Mouse (Mus musculus) adrenal gland, adult 8-10 months (tissue): ENCODE data around the gene Nrip3. TPM values are rescaled to one million over a fixed set of nuclear protein-coding genes. Genes with fewer than 3 reads are reported as not detected.

Source experiments
- DNase-seq: peaks from one replicate; pipeline ENCODE4 v3.0.0; 2022
- total RNA-seq, 4 experiments: library from RNA; stranded (reverse); gene quantifications; 2 replicates each; pipeline ENCODE4 v1.2.4; 2022

Nrip3 gene
- total RNA-seq, 4 experiments from 2014 or later, result 0.38 to 1.3 (median 0.63) TPM

DNA sequence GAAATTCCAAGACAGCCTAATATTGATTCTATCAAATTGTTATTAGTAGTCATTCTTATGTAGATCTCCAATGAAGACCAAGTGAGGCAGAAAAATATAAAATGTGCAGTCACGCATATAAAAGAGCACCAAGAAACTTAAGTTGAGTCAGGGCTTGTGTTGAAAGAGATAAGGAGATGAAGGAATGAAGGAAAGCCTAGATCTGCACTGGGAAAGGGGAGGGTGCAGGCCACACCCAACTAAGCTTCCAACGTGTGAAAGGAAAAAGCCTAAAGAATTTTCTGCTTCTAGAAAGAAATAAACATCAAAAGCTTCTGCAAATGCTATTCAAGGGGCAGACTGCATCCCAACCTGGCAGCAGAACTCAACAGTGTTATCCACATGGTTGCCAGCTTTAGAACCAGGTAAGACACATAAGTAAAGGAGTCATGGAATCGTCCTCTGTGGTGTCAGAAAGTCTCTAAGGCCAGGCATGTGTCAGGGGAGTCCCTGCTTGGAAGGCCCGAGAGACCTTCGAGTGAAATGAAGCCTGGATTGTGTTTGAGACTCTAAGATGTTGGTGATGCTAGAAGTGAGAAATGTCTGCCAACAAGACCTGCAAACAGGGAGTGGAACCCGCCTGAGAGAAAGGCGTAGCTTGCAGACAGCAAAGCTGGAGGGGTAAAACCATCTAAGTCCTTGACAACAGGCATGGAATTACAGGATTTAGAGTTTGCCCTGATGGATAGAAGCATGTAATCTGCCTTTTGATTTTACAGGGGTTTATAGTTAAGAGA, 14.1 kb downstream of the Nrip3 start:
- no peak for DNase-seq

DNA sequence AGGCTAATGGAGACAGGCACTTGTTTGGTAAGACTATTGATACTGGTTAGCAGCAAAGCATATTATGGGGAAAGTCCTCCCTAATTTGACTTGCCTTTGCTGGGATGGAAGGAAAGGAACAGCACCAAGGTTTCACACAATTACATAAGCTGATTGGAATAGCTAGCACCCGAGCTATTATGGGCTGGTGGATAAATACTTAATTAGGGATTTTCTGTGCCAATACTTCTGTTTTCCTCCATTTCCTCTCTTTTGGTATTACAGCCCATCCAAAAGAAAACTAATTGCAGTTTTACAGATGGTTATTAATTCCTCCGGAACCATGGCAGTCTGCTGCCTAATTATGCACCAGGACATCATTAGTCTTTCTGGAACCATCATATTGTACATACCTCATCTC, 17.8 kb downstream of the Nrip3 start:
- DNase-seq, result no peak

DNA sequence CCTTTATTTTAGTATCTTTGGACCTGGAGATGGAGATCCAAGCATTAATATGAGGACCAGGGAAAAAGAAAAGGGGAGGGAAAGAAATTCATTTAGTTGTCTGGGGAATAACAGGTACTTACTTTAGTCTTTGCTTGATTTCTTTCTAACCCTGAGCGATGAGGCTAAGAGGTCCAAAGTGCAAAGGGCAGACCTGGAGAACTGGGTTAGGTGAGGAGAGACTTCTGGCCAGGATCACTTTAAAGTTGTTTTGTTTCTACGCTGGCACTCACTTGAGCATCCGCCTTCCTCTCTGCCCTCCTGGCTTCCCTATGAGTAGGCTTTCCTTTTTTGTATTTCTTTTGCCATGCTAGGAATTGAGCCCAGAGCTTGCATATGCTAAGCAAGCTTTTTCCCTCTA, 25.5 kb downstream of the Nrip3 start:
- DNase-seq, result no peak

DNA sequence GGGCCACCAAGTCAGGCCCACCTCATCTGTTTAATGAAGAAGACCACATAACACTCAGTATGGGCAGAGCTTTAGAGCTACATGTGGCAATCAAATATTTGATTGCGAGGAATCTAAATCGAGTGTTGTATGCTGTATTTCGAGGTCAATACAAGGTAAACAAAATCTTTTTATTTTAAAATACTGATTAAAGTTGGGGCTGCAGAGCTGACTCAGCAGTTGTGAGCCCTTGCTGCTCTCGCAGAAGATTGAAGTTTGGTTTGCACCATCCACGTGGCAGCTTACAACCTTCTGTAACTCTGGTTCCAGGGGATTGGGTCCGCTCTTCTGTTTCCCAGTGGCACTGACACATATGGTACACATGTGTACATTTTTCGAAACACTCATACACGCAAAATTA, 27.8 kb downstream of the Nrip3 start:
- DNase-seq, result no peak

DNA sequence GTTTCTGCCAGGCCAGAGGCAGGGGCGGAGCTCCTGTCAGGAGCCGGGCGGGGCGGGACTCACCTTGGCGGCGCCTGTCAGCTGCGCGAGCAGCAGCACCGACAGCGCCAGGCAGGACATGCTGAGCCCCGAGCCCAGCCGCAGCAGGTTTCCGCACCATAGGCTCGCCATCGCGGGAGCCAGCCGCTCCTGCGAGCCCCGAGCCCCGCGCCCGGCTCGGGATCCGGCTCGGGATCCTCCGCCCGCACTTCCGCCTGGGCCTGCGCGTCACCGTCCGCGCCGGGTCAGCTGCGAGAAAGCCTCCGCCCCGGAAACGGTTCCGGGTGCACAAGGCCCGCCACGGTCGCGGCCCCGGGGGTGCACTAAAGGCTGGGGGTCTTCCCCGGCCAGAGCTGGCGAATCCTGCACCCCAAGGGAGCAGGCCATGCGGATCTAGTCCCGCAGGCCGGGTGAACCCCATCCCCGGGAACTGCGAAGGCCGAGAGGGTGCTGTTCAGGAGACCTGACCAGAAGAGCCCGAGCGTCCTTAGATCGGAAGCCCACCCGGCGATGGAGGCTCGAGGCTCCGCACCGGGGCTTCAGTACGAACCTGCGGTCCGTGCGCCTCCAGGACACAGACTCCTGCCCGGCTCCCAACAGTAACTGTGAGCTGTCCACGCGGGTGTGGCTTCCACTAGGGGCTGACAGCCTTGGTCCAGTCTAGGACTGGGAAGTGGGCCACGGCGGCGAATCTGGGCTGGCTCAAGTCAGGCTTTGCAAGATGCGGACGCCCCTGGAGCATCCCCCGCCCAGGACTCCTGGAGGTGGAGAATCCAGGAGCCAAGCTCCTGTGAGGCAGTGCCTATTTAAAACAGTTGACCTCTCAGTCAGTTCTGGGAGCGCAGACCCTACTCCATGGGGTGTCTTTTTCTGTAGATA, 29.6 kb downstream of the Nrip3 start, which contains the start of gene Tmem9b:
Tmem9b (minus strand) TSS at position 868 of the 918 bp plus-strand sequence.
- DNase-seq, result peak; percentile 70

DNA sequence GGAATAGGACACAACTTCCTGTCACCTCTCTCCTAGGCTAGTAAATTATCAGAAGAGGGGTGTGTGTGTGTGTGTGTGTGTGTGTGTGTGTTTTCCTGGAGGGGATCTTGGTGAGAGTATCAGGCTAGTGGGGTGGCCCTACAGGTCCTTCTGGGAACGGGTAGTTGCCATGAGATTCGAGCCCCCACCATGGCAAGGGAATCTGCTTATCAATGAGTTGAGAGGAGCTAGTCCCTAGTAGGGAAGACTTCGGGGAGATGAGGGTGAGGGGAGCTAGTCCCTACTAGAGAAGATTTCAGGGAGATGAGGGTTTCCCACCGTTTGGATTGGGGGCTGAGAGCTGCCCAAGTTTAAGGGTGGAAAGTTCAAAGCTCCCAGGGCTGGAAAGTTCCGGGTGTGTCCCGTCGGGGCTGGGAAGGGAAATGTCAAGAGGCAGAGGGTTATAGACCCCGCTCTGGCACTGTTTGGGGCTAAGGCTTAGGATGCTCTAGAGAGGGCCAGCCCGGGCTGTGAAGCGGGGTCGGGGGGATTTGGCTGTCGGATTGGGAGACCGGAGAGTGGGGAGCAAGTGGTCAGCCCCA, 30.3 kb downstream of the Nrip3 start:
- no peak for DNase-seq

DNA sequence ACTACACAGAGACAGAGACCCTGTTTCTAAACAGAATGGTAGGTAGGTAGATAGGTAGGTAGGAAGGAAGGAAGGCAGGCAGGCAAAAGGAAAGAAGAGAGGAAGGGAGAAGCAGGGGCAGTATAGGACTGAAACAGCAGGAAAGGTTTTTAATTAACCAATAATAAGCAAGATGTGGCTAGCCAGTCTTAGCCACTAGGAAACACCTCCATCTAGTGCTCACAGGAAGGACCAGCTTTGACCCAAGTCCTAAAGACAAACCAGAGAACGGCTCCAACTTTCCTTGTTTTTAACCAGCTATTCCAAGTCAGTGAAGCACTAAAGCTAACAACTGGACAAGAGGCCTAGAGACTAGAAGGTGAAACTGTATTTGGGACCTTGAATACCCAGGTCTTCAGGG, 34.1 kb downstream of the Nrip3 start:
- no peak for DNase-seq

DNA sequence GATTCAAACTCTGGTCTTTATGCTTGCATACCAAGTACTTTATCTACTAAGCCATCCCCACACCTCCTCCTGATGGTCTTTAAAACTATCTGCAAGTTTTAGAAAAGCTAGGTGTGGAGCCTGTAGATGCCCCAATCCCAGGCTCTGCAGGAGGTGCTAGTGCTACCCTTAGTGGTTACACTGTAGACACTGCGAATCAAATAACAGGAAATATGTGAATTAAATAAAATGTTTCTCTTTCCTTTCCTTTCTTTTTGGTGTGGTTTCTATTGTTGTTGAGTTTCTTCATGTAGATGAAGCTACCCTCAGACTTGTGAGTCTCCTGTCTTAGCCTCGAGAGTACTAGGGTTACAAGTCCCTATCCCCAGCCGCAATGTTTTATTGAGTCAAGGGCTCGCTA, 40.1 kb downstream of the Nrip3 start:
- DNase-seq, result no peak

DNA sequence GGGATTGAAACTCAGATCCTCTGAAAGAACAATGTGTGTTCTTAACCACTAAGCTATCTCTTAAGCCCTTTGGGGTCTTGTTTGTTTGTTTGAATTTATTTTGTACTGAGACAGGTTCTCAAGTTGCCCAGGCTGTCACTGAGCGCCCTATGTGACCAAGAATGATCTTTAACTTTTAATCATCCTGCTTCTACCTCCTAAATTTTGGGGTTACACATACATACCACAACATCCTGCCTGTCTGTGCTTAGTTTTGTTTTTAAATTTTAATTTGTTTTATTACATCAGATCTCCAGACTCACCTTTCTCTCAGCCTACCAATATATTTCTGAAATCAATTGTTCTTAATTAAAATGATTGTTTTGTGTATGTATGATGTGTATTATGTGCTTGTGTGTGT, 40.8 kb downstream of the Nrip3 start:
- DNase-seq, result no peak

DNA sequence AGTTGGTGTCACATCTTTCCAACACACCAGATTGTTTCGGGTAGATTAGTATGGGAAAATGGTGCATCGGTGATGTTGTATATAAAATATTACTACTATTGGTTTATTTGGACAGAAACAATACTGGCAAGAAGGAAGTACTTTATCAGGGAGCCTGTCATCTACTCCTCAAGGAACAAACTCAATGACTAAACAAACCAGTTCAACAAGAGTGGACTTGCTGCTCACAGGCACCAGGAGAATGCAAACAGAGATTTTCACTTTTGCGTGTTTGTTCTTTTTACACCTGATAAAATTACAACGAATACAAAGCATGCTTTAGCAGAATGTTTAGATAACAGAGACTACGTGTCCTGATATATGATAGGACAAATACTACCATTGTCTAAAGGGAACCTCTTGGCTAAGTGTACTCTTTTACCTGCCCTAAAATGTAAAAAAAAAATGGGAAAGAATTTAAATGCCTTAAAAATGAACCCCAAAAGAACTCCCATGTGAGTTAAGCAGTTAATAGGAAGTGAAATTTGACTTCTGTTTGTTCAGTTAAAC, 41.9 kb downstream of the Nrip3 start:
- DNase-seq, result no peak

DNA sequence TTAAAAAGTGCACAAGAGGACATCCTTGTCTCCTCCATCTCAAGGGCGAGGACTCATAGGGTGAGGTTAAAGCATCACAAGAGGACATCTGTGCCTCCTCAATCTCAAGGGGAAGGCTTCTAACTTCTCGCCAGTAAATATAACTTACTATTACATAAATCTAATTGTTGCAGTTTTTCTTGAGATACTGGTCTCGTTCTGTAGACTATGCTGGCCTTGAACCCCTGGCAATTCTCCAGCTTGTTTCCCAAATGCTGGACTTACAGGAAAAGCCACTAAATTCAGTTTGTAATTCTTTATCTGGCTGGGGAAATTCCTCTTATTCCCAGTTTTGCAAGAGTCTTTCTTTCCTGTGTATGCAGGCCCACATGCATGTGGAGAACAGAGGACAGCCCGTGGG, 47.0 kb downstream of the Nrip3 start:
- no peak for DNase-seq

DNA sequence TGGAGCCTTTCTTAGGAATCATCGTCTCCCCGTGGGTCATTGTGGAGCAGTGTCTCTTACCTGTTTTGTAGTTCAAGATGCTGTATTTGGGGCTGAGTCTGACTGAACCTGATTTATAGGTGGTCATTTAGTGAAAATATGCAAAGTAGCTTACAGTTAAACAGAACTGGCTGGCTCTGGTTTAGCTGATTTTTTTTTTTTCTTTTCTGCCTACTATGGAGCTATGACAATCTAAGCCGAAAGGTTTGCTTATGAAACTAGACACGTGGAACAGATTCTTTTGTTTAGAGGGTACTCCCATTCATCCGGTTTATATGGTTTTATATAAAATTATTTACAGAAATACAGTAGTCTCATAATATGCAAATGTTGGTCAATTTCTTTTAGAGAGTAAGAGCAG, 50.2 kb downstream of the Nrip3 start, which contains the start of gene Ascl3:
Ascl3 (minus strand) TSS at position 101 of the 400 bp plus-strand sequence.
- no peak for DNase-seq

DNA sequence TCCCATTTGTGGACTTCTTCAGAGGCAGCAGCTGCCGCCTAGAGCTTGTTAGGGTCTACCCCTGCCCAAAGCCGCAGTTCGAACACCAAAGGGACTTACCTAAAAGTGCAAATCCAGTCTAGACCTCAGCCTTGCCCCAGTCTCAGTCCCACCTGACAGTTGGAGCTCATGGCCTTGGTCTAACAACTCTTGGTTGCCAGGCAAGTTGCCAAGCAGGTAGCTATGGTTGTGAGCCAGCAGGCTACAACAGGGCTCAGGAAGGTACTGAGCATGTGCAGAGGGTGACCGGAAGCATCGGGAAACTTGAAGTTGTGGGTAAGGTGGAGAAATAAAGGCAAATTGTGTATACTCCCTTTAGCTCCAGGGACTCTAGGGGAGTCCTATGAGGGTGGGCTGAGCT, 58.1 kb downstream of the Nrip3 start, which contains the start of gene BC051019:
BC051019 (minus strand) TSS at position 154 of the 400 bp plus-strand sequence.
- DNase-seq, result no peak

DNA sequence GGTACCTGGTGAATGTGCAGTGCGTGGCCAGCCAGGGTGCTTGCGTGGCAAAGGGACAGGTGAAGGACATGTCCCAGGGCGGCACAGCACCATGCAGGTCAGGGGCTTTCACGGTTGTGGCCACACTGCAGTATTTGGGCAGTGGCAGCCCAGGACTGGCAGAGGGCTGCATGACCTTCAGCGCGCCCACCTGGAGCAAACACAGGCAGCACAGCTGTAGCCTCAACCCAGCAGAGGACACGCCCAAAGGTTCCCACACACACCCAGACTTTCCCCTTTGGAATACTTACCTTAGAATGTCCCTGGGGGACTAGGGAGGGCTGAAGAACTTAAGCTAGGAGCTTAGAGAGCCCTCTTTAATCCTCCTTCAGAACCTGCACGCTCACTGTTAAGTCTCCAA, 58.7 kb downstream of the Nrip3 start:
- no peak for DNase-seq

DNA sequence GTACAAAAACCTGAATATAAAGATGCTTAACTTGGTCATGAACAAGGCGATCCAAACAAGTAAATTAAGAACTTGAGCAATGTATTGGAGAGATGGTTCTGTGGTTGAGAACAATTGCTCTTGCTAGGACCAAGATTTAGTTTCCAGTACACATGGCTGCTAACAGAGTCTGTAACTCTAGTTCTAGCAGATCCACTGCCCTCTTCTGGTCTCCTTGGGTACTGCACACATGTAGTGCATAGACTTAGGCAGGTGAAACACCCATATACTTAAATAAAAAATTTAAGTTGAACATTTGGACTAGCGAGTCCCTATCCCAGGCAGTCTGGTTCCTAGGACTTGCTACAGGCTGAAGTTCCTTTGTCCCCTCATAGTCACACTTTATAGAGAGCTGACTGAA, 59.2 kb downstream of the Nrip3 start:
- DNase-seq, result no peak

DNA sequence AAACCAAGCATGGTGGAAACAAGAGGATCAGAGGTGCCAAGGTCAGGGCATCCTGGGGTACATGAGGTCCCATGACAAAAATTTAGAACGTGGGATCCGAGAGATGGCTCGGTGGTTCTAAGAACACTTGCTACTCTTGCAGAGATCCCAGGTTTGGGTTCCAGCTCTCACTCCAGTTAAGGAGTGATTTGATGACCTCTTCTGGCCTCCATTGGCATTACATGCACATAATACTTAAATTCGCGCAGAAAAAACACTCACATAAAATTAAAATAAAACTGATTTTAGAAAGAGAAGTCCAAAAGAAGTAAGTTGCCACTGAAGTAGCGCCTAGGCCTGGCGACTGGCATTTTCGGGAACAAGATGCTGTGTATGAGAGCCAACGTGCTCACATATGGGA, 62.5 kb downstream of the Nrip3 start:
- DNase-seq, result no peak

DNA sequence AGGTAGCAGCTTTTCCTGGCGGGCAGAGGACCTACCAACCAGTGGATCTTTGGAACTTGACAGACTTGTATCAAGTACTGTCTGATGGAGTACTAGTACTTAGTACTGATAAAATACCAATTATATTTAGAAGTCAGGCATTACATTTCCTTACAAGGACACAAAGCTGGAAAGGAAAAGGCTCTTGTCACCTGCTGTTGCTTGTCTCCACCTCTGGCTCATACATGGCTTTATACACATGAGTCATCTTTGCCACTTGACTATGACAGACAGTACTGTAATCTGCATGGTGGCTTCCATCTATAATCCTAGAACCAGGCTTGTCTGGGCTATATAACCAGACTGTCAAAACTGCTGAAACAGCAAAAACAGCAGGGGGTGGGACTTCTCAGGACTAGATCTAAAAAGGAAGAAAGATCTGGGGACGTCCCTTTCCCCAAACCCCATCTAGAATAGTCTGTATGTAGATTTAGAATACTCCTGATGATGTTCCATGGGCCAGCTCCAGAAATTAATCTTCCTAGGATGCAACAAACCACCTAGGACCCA, 68.3 kb downstream of the Nrip3 start:
- DNase-seq, result no peak

DNA sequence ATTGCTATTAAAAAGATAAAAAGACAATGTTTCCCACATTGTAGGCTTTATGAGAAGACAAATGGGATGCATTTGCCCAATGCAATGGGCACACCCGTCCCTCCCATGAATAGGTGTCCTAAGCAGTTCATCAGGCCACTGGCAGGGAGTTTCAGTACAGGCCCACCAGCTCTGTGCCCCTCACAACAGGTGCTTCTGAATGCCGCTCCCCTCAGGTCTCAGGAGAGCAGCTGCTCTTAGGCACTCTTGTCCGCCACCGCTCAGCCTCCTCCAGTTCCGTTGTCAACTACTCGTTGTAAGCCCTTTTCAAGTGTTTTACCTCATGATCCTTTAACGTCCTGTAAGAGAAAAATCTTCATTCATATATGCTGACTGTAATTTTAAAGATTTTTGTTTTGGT, 69.6 kb downstream of the Nrip3 start:
- no peak for DNase-seq

DNA sequence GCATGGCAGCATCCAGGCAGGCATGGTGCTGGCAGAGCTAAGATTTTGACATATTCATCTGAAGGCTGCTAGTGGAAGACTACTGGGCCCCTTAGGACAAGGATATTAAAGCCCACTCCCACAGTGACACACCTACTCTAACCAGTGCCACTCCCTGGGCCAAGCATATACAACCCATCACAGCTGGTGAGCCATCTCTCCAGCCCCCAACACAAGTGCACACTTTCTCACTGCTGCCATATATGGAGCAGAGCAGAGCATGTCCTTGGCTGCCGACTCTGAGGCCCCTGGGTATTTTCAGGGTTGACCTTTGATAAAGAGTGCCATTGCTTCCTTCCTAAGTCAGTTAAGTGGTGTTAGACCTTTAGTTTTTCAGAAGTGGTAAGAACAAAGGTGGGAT, 71.8 kb downstream of the Nrip3 start:
- DNase-seq, result no peak

DNA sequence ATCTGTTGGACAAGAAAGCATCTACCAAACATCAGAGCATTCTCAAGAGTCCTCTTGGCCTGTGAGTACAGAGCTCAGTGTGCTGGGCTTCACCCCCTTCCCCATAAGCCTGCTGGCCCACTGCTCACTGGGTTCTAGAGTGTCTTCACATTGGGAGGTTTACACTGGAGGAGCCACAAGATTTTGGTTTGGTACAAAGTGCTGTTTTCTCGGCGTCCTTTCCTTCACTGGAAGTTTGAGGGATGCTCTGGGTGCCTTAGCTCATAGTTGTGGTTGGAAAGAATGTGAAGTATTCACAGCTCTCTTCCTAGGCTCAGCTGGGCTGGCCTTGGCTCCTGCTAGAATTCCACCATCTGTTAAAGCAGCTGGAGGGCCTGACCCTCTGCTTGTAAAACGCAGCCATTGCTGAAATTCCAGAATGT, 72.9 kb downstream of the Nrip3 start:
- peak; percentile 20 for DNase-seq
